Mouse (Mus musculus) ES-CJ7 (cell line): ENCODE measurements at regions not wholly inside any gene's neighbourhood (a gene's known extent, or its start where the extent isn't known, plus 50 kb on each side); places are given as distances from the start of the nearest gene placed in this dataset.

Experiments used
- DNase-seq: peaks from one replicate; pipeline ENCODE4 v3.0.0; 2011; ENCODE audit warnings: low read depth, low spot score

GRCm38 (mm10) chrX:17505692-17506091, 66.4 kb downstream of the Fundc1 start:
- DNase-seq: no peak

GRCm38 (mm10) chrX:17473129-17473528, 99.0 kb downstream of the Fundc1 start:
- peak; percentile 50 for DNase-seq

- DNase-seq: no peak
Measured at GRCm38 (mm10) chrX:17456515-17456914, 115.6 kb downstream of the Fundc1 start.

- DNase-seq: no peak
Measured at GRCm38 (mm10) chrX:17415163-17415562, 96.0 kb upstream of the Efhc2 start.

- DNase-seq: peak; percentile 81
Measured at GRCm38 (mm10) chrX:17404271-17404670, 85.1 kb upstream of the Efhc2 start.
